Mouse (Mus musculus): ENCODE measurements at regions not wholly inside any gene's neighbourhood (a gene's known extent, or its start where the extent isn't known, plus 50 kb on each side); places are given as distances from the start of the nearest gene placed in this dataset.

DNA sequence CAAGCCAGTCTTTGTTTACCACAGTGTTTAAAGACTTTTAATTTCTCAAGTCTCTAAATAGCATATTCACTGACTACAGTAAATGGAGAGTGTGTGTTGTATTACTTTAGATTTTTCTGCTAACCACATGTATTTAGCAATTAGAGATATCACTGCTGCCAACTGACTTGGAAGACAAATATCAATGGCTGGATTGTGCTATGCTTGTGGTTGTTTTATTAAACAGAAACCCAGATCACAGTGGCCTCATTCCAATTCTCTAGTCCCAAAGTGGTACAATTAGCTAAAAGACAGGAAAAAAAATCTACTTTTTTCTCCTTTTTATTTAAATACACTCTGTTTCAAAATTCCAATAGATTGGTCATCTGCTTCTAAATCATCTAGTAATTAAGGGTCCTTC lies 72.6 kb downstream of the Zfp120 start:
- no peak for DNase-seq

DNA sequence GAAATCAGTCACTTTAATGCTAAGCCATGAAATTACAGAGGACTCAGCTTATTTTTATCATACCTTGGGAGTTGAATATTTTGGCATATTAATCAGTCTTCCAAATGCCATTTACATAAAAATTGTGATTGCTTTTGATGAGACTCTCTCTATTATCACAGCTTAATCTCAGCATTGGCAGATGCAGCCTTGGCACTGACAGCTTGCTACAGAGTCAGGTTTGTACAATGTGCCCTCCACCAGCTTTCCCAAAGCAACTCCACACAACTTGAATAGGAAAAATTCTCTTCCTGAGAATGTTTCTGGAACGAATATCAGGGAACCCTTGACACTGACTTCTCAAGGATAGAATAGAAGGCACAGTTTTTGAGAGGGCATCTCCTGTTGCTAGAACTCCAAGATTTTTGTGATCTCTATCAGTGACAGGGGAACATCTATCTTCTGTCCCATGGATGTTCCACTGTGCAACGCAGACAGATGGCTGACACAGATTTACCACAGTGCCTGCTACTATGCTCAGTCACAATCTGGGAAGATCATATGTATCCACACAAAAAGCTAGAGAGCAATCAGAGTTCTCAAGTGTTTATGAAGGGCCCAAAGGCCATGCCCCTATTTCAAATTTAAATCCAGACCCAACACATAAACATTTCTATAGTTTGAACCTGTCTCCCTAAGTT lies 76.3 kb downstream of the Zfp120 start:
- DNase-seq = peak in 1 of 2 experiments; percentile 2

DNA sequence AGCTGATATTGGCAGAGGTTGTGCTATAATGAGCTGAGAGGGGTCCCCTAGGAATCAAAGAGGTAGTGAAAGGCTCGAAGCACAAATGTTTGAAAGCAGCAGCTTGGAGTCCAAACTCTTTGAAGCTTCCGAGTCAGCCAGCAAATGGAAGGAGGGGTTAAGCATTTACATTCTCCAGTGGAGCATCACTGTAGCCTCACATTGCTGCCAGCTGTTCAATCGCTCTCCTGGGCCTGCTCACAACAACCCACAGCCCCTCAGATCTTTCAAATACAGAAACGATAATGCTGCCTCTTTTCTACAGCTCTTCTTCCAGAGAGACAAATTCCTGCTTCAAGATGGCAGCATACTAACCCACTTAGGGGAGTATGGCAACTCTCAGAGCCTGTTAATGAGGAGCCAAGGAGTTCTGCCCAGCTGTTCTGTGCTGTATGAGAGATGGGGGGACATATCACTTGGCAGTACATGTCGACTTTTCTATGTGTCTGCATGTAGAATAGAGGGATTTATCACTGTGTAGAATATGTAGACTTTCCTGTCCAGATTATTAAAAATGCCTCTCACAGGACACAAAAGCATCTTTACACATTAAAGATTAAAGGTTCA lies 79.8 kb downstream of the Zfp120 start:
- no peak for DNase-seq
